9 mouse cellular contexts compared by ENCODE assay signal in genomic region chr10:111689587-111689986, GRCm38 (mm10).
DNase-seq lines count a peak whose midpoint lies in the region; ATAC-seq and TF ChIP-seq lines count a peak whose summit lies in the region.
"Had no signal": no experiment of that assay in that cellular context is flagged by ENCODE, and none has a peak within 500 bp of the region (broad histone marks: within the 10 kb centered on the region; RNA-seq: fewer than 3 reads in every experiment).

No protein-coding gene starts in this region.

- no peak for TF ChIP-seq POLR2A in myocyte (IDR thresholded peaks at IDR 0.05; ENCODE audit: insufficient read length, low read depth)

- H3K4me3 ChIP-seq in gastrocnemius, adult 2 months, result no peak overlapping the region
- H3K4me3 ChIP-seq in myocyte, result no peak overlapping the region
- H3K4me3 ChIP-seq in hindbrain, embryonic 12.5 days, result no peak overlapping the region
- H3K4me3 ChIP-seq: left cerebral cortex, adult 2 months had no signal

- peak; percentile 24 for DNase-seq in embryo, embryonic 10.5 days (ENCODE audit: low spot score)
- no peak for DNase-seq in embryo, embryonic 10 days (ENCODE audit: low spot score)
- peak; percentile 83 for DNase-seq in gastrocnemius, adult 2 months
- DNase-seq in kidney, adult 9 months, result peak; percentile 36
- DNase-seq in adipocyte (ENCODE audit: low spot score), result no peak
- DNase-seq in left cerebral cortex, postnatal 14 days (ENCODE audit: low spot score in 2 of 2), result no peak

- H3K9me3 ChIP-seq in hindbrain, embryonic 12.5 days (replicated peaks), result no peaks in the 10 kb centered on the region

- WGBS in hindbrain, embryonic 12.5 days, result 68% methylated on average over 10 of the region's 10 CpGs

- no peak overlapping the region for H3K27ac ChIP-seq in gastrocnemius, adult 2 months
- H3K27ac ChIP-seq in hindbrain, embryonic 12.5 days, result no peak overlapping the region
- H3K27ac ChIP-seq: left cerebral cortex, adult 2 months had no signal

- H3ac ChIP-seq in myocyte (ENCODE audit: control insufficient read depth, insufficient read length), result no peak overlapping the region

- H3K79me2 ChIP-seq in myocyte (ENCODE audit: control insufficient read depth, insufficient read depth), result no peaks in the 10 kb centered on the region

- no peaks in the 10 kb centered on the region for H3K27me3 ChIP-seq in myocyte (ENCODE audit: control insufficient read depth, insufficient read depth, insufficient read length)
- H3K27me3 ChIP-seq in hindbrain, embryonic 12.5 days, result no peaks in the 10 kb centered on the region

- no peak for TF ChIP-seq CTCF in gastrocnemius, adult 2 months (IDR thresholded peaks at IDR 0.05)

- H3K36me3 ChIP-seq in myocyte (ENCODE audit: control insufficient read depth, insufficient read depth), result no peaks in the 10 kb centered on the region
- H3K36me3 ChIP-seq in hindbrain, embryonic 12.5 days, result no peaks in the 10 kb centered on the region

- H3K4me2 ChIP-seq in myocyte (ENCODE audit: low read depth), result peak overlapping the region; percentile 46
- H3K4me2 ChIP-seq in hindbrain, embryonic 12.5 days (replicated peaks), result no peak overlapping the region

- H3K9ac ChIP-seq in hindbrain, embryonic 12.5 days, result no peak overlapping the region

- intact Hi-C loops in gastrocnemius, adult 2 months (cut with DNase I), result no loop called here
- intact Hi-C loops in left cerebral cortex, postnatal 14 days (cut with DNase I), result no loop called here

- peaks cover 6% of the 10 kb centered on the region; the same call in 1 of the 2 replicates for H3K4me1 ChIP-seq in hindbrain, embryonic 12.5 days

- no peak for ATAC-seq in hindbrain, embryonic 12.5 days (ENCODE audit: low FRiP score)

TF ChIP-seq in myocyte, 11 proteins besides CTCF, POLR2A, EP300 and RAD21:
- TF ChIP-seq USF1 (IDR thresholded peaks at IDR 0.05; ENCODE audit: low read depth) (no peak), MYOD1 (IDR thresholded peaks at IDR 0.05; ENCODE audit: control insufficient read depth in 1 of 3, insufficient read length in 2 of 3, low read depth in 2 of 3) (peak in 2 of 3 experiments; percentile 30 to 55)

Comparison
In these comparisons a context has a peak if more than half of its experiments do, and no peak if none do; other contexts are left out.
1. DNase-seq: peak in embryo, embryonic 10.5 days (single experiment), gastrocnemius, adult 2 months (single experiment) and kidney, adult 9 months (single experiment); none in embryo, embryonic 10 days (single experiment), adipocyte (single experiment) and left cerebral cortex, postnatal 14 days (0 of 2).